Mouse (Mus musculus) lung, embryonic 15.5 days (tissue): Measurements from ENCODE around the gene Klrb1. TPM values are rescaled to one million over a fixed set of nuclear protein-coding genes. Genes with fewer than 3 reads are reported as not detected.
A peak's percentile ranks its signal among the peaks of the same experiment; 100 is the strongest.
"Not testable (repeated sequence)": the region's sequence is repeated elsewhere in the genome, so short reads cannot be mapped to it uniquely, and the experiment has no call there.

Experiments
- ATAC-seq: fragments of 200-750 bp; cut with Nextera tagmentation; 2 replicates; pipeline ENCODE4 v1.8.0; 2017; ENCODE audit warnings: moderate number of reproducible peaks, borderline replicate concordance; ENCODE audit not compliant: low FRiP score, low TSS enrichment; ENCODE audit errors: extremely low read depth
- H3K27ac ChIP-seq: fragments of 300-500 bp; sonication (generic); 2 replicates; pipeline ENCODE4 v1.5.1; 2015; ENCODE audit warnings: moderate library complexity, mild to moderate bottlenecking, inconsistent platforms
- H3K27me3 ChIP-seq: fragments of 300-500 bp; sonication (generic); 2 replicates; pipeline ENCODE4 v1.6.1; 2015; ENCODE audit warnings: inconsistent platforms
- H3K36me3 ChIP-seq: fragments of 300-500 bp; sonication (generic); 2 replicates; pipeline ENCODE4 v1.6.1; 2015; ENCODE audit warnings: inconsistent platforms
- H3K4me1 ChIP-seq: fragments of 300-500 bp; sonication (generic); 2 replicates; pipeline ENCODE4 v1.6.1; 2015; ENCODE audit warnings: inconsistent platforms
- H3K4me2 ChIP-seq: fragments of 300-500 bp; sonication (generic); 2 replicates; pipeline ENCODE4 v1.6.1; 2015; ENCODE audit warnings: inconsistent platforms, mild to moderate bottlenecking, moderate library complexity
- H3K4me3 ChIP-seq: fragments of 300-500 bp; sonication (generic); 2 replicates; pipeline ENCODE4 v1.5.1; 2015; ENCODE audit warnings: mild to moderate bottlenecking, inconsistent platforms
- H3K9ac ChIP-seq: fragments of 300-500 bp; sonication (generic); 2 replicates; pipeline ENCODE4 v1.6.1; 2015; ENCODE audit warnings: inconsistent platforms
- H3K9me3 ChIP-seq: fragments of 300-500 bp; sonication (generic); 2 replicates; pipeline ENCODE4 v1.6.1; 2016; ENCODE audit warnings: inconsistent platforms
- WGBS: fragments of 180-500 bp; shearing (Covaris S2); methylation state at CpG from one replicate; pipeline ENCODE4 v1.1.7; 2015; 5-methylcytosine and 5-hydroxymethylcytosine counted together
- polyA plus RNA-seq: library from polyadenylated mRNA; unstranded; fragments of >200 nt; fragmentation: Nextera tagmentation; extraction: Ambion mirVana; gene quantifications from 2 replicates; pipeline ENCODE4 v1.2.1, GENCODE M21; 2015

Gene Klrb1
- polyA plus RNA-seq, result not detected in 2 replicates

DNA sequence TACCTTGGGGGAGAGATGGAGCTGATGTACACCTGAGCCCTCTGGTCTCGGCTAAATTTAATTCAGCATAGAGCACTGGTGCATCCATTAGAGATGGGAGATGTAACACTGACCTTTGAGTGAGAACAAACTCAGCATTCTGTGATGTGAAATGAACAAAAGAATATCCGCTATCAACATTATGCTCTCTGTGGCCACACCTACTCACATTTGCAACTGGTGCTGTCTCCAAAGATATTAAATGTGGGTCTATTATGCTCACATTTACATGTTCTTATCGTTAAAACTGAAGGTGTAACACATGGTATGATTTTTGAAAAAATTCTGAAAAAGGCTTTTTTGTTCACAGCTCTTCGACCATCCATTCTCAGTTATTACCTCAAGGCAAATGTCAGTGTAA is at the start of gene Klrb1:
Gene Klrb1 (minus strand): TSS at position 101 of the 400 bp plus-strand sequence.
- Histone ChIP-seq H3K9ac (no peak within 1 kb of the TSS), H3K4me3 (no peak within 1 kb of the TSS), H3K4me1 (no peaks in the 10 kb centered on the region), H3K36me3 (no peaks in the 10 kb centered on the region), H3K27me3 (no peaks in the 10 kb centered on the region), H3K9me3 (no peaks in the 10 kb centered on the region), H3K27ac (no peak within 1 kb of the TSS), H3K4me2 (no peak within 1 kb of the TSS)
- WGBS, result 75% methylated on average over 4 of the region's 4 CpGs
- no peak for ATAC-seq

DNA sequence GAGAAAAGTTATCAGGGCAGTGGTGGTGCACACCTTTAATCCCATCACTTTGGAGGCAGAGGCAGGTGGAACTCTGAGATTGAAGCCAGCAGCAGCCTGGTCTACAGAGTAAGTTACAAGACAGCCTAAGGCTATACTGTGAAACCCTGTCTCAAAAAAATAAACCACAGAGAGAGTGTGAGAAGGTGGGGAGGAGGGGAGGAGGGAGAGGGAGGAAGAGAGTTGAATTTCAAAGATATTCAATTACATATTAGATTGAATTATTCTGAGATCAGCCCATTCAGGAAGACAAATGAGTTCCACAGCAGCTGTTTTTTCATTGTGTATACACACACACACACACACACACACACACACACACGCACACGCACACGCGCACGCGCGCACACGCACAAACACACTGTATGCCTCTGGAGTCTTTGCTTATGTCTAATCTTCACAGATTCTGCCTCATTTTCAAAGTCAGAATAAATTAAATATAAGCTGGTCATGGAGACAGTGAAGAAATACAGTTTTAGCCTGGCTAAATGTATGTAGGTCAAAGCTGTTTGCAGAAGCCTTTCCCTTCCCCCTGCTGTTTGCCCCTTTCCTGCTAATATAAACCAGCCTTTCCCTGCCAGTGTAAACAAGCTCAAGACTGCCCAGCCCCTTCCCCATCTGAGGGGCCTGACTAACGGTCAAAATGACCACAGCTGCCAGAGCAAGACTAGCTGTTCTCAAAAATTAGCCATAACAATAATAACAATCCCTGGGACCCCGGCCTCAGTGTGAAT is 46.8 kb upstream of the Klrb1 start:
- Histone ChIP-seq H3K4me3 (no peak overlapping the region), H3K27ac (peak overlapping the region; percentile 72), H3K9me3 (no peaks in the 10 kb centered on the region), H3K9ac (no peak overlapping the region), H3K27me3 (no peaks in the 10 kb centered on the region), H3K36me3 (no peaks in the 10 kb centered on the region), H3K4me2 (peak overlapping the region; percentile 30), H3K4me1 (0 out of 2 replicates have a peak, but pooled peaks cover 6% of the 10 kb centered on the region)
- WGBS, result 51% methylated on average over 10 of the region's 10 CpGs
- ATAC-seq, result peak; percentile 66

DNA sequence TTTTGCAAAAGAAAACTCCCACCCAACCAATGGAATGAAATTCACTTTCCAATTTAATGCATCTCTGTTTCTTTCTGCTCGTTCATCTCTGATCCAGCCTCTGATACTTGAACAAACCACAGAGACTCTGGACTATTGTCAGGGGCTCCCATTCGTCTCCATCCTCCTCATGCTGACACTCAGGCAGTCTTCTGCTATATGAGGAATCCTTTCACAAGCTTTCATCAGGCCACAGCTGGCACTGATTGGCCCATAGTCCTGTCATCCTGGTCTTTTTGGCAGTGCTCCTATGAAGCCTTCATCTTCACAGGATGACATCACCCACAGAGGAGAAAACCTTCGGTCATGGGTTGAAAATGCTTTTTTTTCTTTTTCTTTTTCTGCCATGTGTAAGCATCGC is 45.2 kb upstream of the Klrb1 start:
- no peak overlapping the region for H3K4me2 ChIP-seq
- H3K4me1 ChIP-seq, result 0 out of 2 replicates have a peak, but pooled peaks cover 6% of the 10 kb centered on the region
- H3K9ac ChIP-seq, result no peak overlapping the region
- 65% methylated on average over 4 of the region's 4 CpGs for WGBS
- H3K4me3 ChIP-seq, result no peak overlapping the region
- no peak overlapping the region for H3K27ac ChIP-seq
- no peaks in the 10 kb centered on the region for H3K9me3 ChIP-seq
- no peak for ATAC-seq
- no peaks in the 10 kb centered on the region for H3K36me3 ChIP-seq
- no peaks in the 10 kb centered on the region for H3K27me3 ChIP-seq

DNA sequence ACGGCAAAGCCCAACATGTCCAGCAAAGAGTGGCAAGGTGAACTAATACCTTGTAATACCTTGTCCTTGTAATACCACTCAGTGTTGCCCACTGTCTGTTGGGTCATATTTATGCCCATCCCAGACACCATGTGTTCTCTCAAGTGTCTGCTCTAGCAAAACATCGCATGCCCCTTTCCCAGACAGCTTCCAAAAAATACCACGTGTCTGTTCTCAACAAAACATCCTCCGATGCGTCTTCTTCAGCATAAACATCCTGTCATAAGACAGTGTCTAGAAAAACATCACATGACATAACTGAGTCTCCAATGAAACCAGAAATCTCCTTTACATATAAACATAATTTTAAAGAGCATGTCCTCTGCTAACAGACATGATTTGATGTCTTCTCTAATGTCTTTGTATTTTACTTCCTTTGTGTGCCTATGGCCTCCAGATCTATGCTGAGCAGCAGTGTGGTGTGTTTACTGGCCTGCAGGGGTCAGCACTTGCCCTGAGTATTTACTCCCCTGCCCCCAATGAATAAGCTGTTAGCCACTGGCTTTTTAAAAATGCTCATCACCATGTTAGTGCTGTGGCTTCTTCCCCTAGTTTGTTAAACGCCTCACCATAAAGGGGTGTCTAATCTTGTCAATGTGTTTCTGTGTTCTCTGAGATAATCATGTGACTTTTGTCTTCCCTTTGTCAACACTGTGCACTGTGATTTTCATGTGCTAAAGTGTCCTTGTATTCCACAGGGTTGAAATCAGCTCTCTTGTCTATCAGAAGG is 43.8 kb upstream of the Klrb1 start:
- WGBS, result 41% methylated on average over 6 of the region's 6 CpGs
- not testable (repeated sequence) for H3K27me3 ChIP-seq, ATAC-seq, H3K9ac ChIP-seq, H3K36me3 ChIP-seq, H3K4me3 ChIP-seq, H3K4me2 ChIP-seq, H3K27ac ChIP-seq, H3K9me3 ChIP-seq, H3K4me1 ChIP-seq

DNA sequence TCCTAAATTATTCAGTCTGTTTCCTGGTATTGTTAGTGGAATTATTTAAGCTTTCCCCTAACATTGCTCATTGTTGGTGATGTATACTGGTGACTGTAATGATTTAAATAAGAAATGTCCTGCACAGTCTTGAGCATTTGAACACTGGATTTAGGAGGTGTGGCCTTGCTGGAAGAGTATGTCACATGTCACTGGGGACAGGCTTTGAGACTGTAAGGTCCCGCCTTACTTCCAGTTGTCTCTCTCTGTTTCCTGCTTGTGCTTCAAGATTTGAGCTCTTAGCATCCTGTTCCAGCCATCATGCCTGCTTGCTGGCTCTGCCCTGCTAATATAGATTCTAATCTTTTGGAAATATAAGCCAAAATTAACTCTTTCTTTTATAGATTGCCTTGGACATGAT is 42.4 kb upstream of the Klrb1 start:
- H3K27me3 ChIP-seq, result no peaks in the 10 kb centered on the region
- WGBS, result 81% methylated on average over 1 of the region's 1 CpGs
- H3K27ac ChIP-seq, result no peak overlapping the region
- no peak overlapping the region for H3K4me3 ChIP-seq
- no peak for ATAC-seq
- no peaks in the 10 kb centered on the region for H3K9me3 ChIP-seq
- no peaks in the 10 kb centered on the region for H3K36me3 ChIP-seq
- H3K4me1 ChIP-seq, result peaks cover 8% of the 10 kb centered on the region
- no peak overlapping the region for H3K4me2 ChIP-seq
- no peak overlapping the region for H3K9ac ChIP-seq

DNA sequence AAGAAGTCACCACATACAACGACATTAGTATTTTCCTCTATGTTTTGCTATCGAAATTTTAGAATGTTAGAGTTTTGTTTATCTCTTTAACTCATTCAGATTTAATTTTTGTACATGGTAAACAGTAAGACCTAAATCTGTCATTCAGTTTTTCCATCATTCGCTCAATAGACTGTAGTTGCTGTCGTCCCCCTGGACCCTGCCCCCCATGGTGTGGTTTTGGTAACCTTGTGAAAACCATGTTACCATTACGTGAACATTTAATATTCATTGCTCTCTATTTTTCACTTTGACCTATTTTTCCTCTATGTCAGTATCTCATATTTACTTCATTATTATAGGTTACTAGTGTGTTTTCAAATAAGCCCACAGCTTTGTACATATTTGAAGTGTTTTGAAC is 41.7 kb upstream of the Klrb1 start:
- no peak overlapping the region for H3K9ac ChIP-seq
- no peak for ATAC-seq
- 18% methylated on average over 5 of the region's 5 CpGs for WGBS

DNA sequence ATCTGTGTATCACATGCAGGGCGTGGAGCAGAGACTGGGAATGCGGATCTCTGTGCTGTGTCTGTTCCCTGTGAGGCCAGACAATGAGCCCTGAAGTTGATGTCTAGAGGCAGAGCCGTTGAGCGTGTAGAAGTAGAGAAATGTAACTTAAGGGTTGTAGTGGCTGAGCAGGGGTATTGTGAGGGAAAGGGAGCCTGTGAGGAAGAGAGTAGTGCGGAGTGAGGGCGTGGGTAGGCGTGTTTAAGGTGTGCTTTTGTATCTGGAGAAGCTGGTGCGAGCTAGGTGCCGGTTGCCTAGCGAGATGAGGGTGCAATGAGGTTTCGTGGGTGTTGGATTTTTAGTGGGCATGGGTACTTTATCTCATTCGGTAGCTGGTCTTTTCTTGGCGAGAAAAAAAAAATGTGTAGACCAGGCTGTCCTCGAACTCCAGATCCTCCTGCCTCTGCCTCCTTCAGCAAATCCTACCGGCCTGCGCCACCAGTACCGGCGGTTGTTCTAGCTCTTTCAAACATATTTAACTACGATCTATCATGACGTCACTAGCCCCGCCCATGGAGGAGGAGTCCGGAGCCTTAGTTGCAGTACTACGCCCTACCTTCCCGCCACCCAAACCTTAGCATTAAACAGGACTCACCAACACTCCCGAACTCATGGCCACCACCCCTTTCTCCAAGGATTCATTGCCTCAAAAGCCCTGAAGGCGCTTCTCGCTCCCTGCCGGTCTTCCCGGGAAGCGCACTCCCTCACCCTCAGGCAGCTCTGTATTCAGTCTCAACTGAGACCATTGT is 41.1 kb upstream of the Klrb1 start:
- no peaks in the 10 kb centered on the region for H3K27me3 ChIP-seq
- H3K9me3 ChIP-seq, result no peaks in the 10 kb centered on the region
- H3K27ac ChIP-seq, result peak overlapping the region; percentile 77
- H3K4me1 ChIP-seq, result peaks cover 5% of the 10 kb centered on the region
- H3K4me2 ChIP-seq, result peak overlapping the region; percentile 63
- WGBS, result under 1% methylated on average over 30 of the region's 30 CpGs
- ATAC-seq, result peak; percentile 94
- H3K36me3 ChIP-seq, result no peaks in the 10 kb centered on the region
- peak overlapping the region; percentile 51 for H3K9ac ChIP-seq
- peak overlapping the region; percentile 52 for H3K4me3 ChIP-seq

More for the DNA sequence above, 41.7 kb upstream of the Klrb1 start:
- Histone ChIP-seq H3K27me3 (no peaks in the 10 kb centered on the region), H3K9me3 (no peaks in the 10 kb centered on the region), H3K4me1 (peaks cover 6% of the 10 kb centered on the region), H3K4me3 (peak overlapping the region; percentile 52), H3K4me2 (peak overlapping the region; percentile 41), H3K36me3 (no peaks in the 10 kb centered on the region), H3K27ac (peak overlapping the region; percentile 30; the same call in 1 of the 2 replicates)

DNA sequence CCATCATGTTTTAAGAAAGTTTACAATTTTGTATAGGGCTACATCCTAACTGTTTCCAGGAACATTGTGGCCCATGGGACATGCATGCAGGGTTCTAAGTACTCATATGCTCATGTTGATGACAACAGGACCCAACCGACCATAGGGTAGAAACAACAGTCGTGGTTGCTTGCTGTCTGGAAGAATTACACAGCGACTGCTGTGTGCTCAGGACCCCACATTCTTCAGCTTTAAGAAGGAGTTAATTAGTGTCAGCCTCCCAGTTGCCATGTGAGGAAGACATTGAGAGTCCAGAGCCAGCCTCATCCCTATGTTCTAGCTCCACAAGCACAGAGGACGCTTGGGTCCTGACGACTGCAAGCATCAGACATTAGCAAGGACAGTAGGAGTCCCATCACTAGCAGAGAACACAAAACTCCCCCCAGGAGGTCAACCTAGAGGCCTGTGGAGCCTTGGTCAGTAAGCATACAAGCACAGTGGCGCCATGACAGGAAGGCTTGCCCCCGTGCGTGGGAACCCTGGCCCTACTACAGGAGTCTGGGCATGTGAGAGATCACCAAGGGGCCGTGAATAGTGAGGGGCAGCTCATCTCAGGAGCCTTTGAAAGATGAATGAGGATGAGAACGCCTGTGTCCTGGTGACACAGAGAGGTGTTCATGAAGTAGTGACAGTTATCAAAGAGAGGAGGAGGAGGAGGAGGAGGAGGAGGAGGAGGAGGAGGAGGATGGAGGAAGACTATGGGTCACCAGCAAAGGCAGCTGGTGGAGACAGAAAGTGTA is 40.2 kb upstream of the Klrb1 start:
- not testable (repeated sequence) for H3K27ac ChIP-seq
- 64% methylated on average over 10 of the region's 10 CpGs for WGBS

DNA sequence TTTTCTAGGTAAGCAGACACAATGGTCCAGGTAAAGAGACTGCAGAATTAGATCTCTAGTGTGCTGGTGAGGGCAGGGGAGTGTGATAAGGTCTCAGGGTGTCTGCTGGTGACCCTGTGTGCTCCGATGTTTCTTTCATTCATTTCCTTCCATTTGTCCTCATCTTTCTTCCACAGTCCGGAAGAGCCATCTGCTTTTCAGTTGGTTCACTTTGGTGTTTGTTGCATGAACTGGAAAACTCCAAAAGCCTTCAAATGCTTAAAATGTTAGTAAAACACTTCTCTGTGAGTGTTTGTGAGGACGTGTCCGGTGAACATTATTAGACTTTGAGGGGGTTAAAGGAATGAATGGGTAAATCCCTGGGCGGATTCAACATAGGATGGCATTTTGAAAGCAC is 38.3 kb upstream of the Klrb1 start:
- Histone ChIP-seq H3K9me3 (no peaks in the 10 kb centered on the region), H3K4me3 (peak overlapping the region; percentile 73), H3K27ac (peak overlapping the region; percentile 57; the same call in 1 of the 2 replicates), H3K4me2 (peak overlapping the region; percentile 54), H3K9ac (no peak overlapping the region), H3K4me1 (peaks cover 5% of the 10 kb centered on the region), H3K36me3 (no peaks in the 10 kb centered on the region), H3K27me3 (no peaks in the 10 kb centered on the region)
- WGBS, result 36% methylated on average over 5 of the region's 5 CpGs
- no peak for ATAC-seq

More for the DNA sequence above, 40.2 kb upstream of the Klrb1 start:
- not testable (repeated sequence) for ATAC-seq, H3K9me3 ChIP-seq, H3K36me3 ChIP-seq, H3K27me3 ChIP-seq, H3K4me1 ChIP-seq, H3K9ac ChIP-seq
- Histone ChIP-seq H3K4me2 (peak overlapping the region; percentile 63), H3K4me3 (peak overlapping the region; percentile 52)

DNA sequence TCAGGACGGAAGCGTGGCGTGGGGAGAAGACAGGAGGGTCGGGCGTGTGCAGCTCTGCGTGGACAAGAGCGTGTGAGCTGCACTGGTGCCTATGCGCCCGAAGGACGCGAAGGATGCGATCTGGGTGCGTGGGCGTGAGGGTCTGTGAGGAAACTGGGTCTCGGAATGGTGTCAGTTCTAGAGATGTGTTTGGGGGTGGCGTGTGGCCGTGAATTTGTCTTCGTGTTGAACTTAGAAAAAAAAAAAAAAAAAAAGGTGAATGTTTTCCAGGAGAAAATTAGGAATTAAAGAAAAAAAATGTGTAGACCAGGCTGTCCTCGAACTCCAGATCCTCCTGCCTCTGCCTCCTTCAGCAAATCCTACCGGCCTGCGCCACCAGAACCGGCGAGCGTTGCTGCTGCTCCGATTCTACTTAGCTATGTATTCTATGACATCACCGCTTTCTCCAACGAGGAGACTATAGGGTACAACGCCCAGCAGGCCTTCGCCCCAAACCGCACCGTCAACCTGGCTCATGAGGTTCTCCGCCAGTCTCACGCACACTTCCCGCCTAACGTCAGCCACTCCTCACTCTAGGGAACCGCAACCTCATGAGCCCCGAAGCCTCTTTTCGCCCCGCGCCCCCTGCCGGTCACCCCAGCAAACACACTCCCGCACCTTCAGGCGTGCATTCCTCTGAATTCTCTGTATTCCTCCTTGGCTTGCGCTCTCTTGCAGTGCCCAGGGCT is 37.7 kb upstream of the Klrb1 start:
- WGBS, result under 1% methylated on average over 44 of the region's 44 CpGs
- H3K36me3 ChIP-seq, H3K4me1 ChIP-seq, H3K27me3 ChIP-seq, H3K9me3 ChIP-seq: not testable (repeated sequence)
- H3K4me2 ChIP-seq, result peak overlapping the region; percentile 54
- peak overlapping the region; percentile 70 for H3K9ac ChIP-seq
- H3K4me3 ChIP-seq, result peak overlapping the region; percentile 73
- H3K27ac ChIP-seq, result peak overlapping the region; percentile 84
- ATAC-seq, result peak; percentile 68
